Mouse (Mus musculus): ENCODE results near the gene Lrrc8c.
"Not testable (repeated sequence)": the region's sequence is repeated elsewhere in the genome, so short reads cannot be mapped to it uniquely, and the experiment has no call there.

Gene Lrrc8c

GRCm38 (mm10) chr5:105635576-105635975, 116.4 kb downstream of the Lrrc8c start:
- DNase-seq (ENCODE audit: low spot score in 2 of 2) = no peak

GRCm38 (mm10) chr5:105636484-105637191, 117.5 kb downstream of the Lrrc8c start:
- DNase-seq (ENCODE audit: low spot score in 2 of 2) = peak; percentile 36 to 41

- not testable (repeated sequence) for DNase-seq (ENCODE audit: low spot score in 2 of 2)
Measured at GRCm38 (mm10) chr5:105638266-105638665, 119.1 kb downstream of the Lrrc8c start.

GRCm38 (mm10) chr5:105638916-105639315, 119.7 kb downstream of the Lrrc8c start:
- no peak for DNase-seq (ENCODE audit: low spot score in 2 of 2)

GRCm38 (mm10) chr5:105639363-105639762, 120.2 kb downstream of the Lrrc8c start:
- DNase-seq (ENCODE audit: low spot score in 2 of 2) = no peak

- peak; percentile 85 to 88 for DNase-seq (ENCODE audit: low spot score in 2 of 2)
Measured at GRCm38 (mm10) chr5:105642517-105642916, 123.3 kb downstream of the Lrrc8c start.

GRCm38 (mm10) chr5:105643276-105643675, 124.1 kb downstream of the Lrrc8c start:
- no peak for DNase-seq (ENCODE audit: low spot score in 2 of 2)

- DNase-seq (ENCODE audit: low spot score in 2 of 2) = no peak
Measured at GRCm38 (mm10) chr5:105644195-105644594, 125.0 kb downstream of the Lrrc8c start.

- no peak for DNase-seq (ENCODE audit: low spot score in 2 of 2)
Measured at GRCm38 (mm10) chr5:105647094-105647493, 127.9 kb downstream of the Lrrc8c start.

GRCm38 (mm10) chr5:105648648-105649287, 129.6 kb downstream of the Lrrc8c start:
- DNase-seq (ENCODE audit: low spot score in 2 of 2) = peak; percentile 89

- peak; percentile 72 to 75 for DNase-seq (ENCODE audit: low spot score in 2 of 2)
Measured at GRCm38 (mm10) chr5:105649514-105650001, 130.4 kb downstream of the Lrrc8c start.

GRCm38 (mm10) chr5:105650728-105651479, 131.7 kb downstream of the Lrrc8c start:
- DNase-seq (ENCODE audit: low spot score in 2 of 2) = peak; percentile 65 to 75

GRCm38 (mm10) chr5:105651561-105651991, 132.4 kb downstream of the Lrrc8c start:
- DNase-seq (ENCODE audit: low spot score in 2 of 2) = peak; percentile 28 to 36

GRCm38 (mm10) chr5:105654237-105655063, 135.3 kb downstream of the Lrrc8c start:
- peak; percentile 70 to 80 for DNase-seq (ENCODE audit: low spot score in 2 of 2)

- DNase-seq (ENCODE audit: low spot score in 2 of 2) = no peak
Measured at GRCm38 (mm10) chr5:105655100-105655734, 136.0 kb downstream of the Lrrc8c start.

- peak; percentile 73 to 77 for DNase-seq (ENCODE audit: low spot score in 2 of 2)
Measured at GRCm38 (mm10) chr5:105661894-105662293, 142.7 kb downstream of the Lrrc8c start.
